Mouse (Mus musculus): ENCODE data around the gene Pmm2. TPM values are rescaled to one million over a fixed set of nuclear protein-coding genes. Genes with fewer than 3 reads are reported as not detected.

The Pmm2 gene
- polyA plus RNA-seq, 1 experiment from 2014 or later, result 43.9 TPM

DNA sequence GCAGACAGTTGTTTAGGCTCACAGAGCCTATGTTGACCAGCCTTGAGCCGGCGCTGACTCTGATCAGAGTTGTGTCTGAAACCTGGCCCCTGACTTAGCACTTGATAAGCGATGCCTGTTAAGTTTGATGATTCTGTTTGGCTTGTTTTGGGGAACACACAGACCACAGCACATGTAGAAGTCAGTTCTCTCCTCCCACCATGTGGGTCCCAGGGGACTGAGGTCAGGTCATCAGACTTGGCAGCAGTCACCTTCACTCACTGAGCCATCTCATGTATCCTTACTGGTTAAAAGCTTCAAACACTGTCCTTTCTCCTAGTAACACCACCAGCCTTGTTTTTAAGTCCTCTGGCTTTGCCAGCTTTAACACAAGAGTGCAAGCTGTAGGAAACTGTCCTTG, 12.5 kb downstream of the Pmm2 start:
- ATAC-seq (replicated peaks; ENCODE audit: extremely low read depth, insufficient read depth, low FRiP score), result no peak
- H3K27me3 ChIP-seq (ENCODE audit: control insufficient read depth, insufficient read depth, low read length), result no peaks in the 10 kb centered on the region
- H3K9ac ChIP-seq (ENCODE audit: low read length), result no peak overlapping the region
- 89% methylated on average over 3 of the region's 3 CpGs for WGBS
- H3K9me3 ChIP-seq (replicated peaks; ENCODE audit: control insufficient read depth, low read length), result no peaks in the 10 kb centered on the region
- H3K4me2 ChIP-seq (ENCODE audit: low read depth, low read length), result no peak overlapping the region
- no peak overlapping the region for H3K4me3 ChIP-seq (ENCODE audit: low read length)
- peaks cover 46% of the 10 kb centered on the region for H3K36me3 ChIP-seq (ENCODE audit: control insufficient read depth, insufficient read depth)
- H3K4me1 ChIP-seq (ENCODE audit: control insufficient read depth, insufficient read depth, low read length), result no peaks in the 10 kb centered on the region
- no peak overlapping the region for H3K27ac ChIP-seq (ENCODE audit: low read length)

DNA sequence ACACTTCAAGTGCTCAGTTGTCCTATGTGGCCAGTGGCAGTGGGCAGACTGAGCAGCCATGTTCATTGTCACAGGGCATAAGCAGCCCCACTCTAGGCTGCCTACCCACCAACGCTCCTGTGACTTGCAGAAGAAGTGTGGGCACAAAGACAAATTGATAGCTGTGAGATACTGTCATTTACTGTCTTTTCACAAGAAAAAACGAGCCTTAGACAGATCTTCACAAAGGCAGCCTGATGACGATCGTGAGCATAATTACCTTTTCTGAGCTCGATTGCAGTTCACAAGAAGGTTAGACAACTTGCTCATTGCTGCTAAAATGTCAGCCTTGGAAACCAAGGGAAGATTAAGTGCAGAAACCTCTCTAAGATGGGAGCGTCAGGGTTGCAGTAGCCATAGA, 17.6 kb downstream of the Pmm2 start:
- Histone ChIP-seq H3K9me3 (replicated peaks; ENCODE audit: control insufficient read depth, low read length) (no peaks in the 10 kb centered on the region), H3K9ac (ENCODE audit: low read length) (no peak overlapping the region), H3K36me3 (ENCODE audit: control insufficient read depth, insufficient read depth) (peaks cover 28% of the 10 kb centered on the region), H3K27ac (ENCODE audit: low read length) (no peak overlapping the region), H3K4me1 (ENCODE audit: control insufficient read depth, insufficient read depth, low read length) (no peaks in the 10 kb centered on the region), H3K27me3 (ENCODE audit: control insufficient read depth, insufficient read depth, low read length) (no peaks in the 10 kb centered on the region), H3K4me3 (ENCODE audit: low read length) (no peak overlapping the region), H3K4me2 (ENCODE audit: low read depth, low read length) (no peak overlapping the region)
- WGBS, result 83% methylated on average over 6 of the region's 6 CpGs
- no peak for ATAC-seq (replicated peaks; ENCODE audit: extremely low read depth, insufficient read depth, low FRiP score)

DNA sequence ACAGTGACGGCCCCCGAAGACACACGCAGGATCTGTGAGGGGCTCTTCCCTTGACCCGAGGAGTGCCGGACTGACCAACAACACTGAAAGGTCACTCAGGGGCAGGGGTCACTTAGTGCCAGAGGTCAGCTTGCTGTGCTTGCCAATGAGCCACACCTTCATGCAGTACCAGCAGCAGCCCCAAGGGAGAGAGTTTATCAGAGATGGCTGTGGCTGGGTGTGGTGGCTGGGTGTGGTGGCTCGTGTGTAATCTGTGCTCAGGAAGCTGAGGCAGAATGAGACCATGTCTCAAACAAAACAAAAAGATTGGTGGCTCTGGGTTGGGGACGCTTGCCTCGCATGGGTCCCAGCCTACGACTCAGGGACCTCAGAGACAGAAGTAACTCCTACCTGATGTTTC, 18.1 kb downstream of the Pmm2 start:
- no peak overlapping the region for H3K27ac ChIP-seq (ENCODE audit: low read length)
- no peaks in the 10 kb centered on the region for H3K27me3 ChIP-seq (ENCODE audit: control insufficient read depth, insufficient read depth, low read length)
- peaks cover 31% of the 10 kb centered on the region for H3K36me3 ChIP-seq (ENCODE audit: control insufficient read depth, insufficient read depth)
- WGBS, result 77% methylated on average over 9 of the region's 9 CpGs
- H3K4me3 ChIP-seq (ENCODE audit: low read length), result no peak overlapping the region
- ATAC-seq (replicated peaks; ENCODE audit: extremely low read depth, insufficient read depth, low FRiP score), result no peak
- no peak overlapping the region for H3K9ac ChIP-seq (ENCODE audit: low read length)
- H3K4me1 ChIP-seq (ENCODE audit: control insufficient read depth, insufficient read depth, low read length), result no peaks in the 10 kb centered on the region
- H3K9me3 ChIP-seq (replicated peaks; ENCODE audit: control insufficient read depth, low read length), result no peaks in the 10 kb centered on the region
- no peak overlapping the region for H3K4me2 ChIP-seq (ENCODE audit: low read depth, low read length)

DNA sequence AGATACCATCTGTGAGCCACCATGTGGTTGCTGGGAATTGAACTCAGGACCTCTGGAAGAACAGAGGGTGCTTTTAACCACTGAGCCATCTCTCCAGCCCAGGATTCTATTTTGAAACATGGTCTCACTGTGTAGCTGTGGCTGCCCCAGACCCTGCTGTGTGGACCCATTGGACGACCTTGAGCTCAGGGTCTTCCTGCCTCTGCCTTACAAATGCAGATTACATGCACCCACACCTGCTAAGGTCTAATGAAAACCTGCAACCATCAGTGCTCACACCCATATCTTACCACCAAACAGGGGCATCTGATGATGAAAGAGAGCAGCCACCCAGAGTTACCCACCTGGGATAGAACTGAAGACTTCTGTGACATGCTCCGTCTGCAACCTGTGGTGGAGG, 18.8 kb downstream of the Pmm2 start:
- no peaks in the 10 kb centered on the region for H3K9me3 ChIP-seq (replicated peaks; ENCODE audit: control insufficient read depth, low read length)
- no peak overlapping the region for H3K9ac ChIP-seq (ENCODE audit: low read length)
- 87% methylated on average over 2 of the region's 2 CpGs for WGBS
- H3K27me3 ChIP-seq (ENCODE audit: control insufficient read depth, insufficient read depth, low read length), result no peaks in the 10 kb centered on the region
- no peaks in the 10 kb centered on the region for H3K4me1 ChIP-seq (ENCODE audit: control insufficient read depth, insufficient read depth, low read length)
- H3K4me2 ChIP-seq (ENCODE audit: low read depth, low read length), result no peak overlapping the region
- ATAC-seq (replicated peaks; ENCODE audit: extremely low read depth, insufficient read depth, low FRiP score), result no peak
- peaks cover 34% of the 10 kb centered on the region for H3K36me3 ChIP-seq (ENCODE audit: control insufficient read depth, insufficient read depth)
- no peak overlapping the region for H3K4me3 ChIP-seq (ENCODE audit: low read length)
- no peak overlapping the region for H3K27ac ChIP-seq (ENCODE audit: low read length)

DNA sequence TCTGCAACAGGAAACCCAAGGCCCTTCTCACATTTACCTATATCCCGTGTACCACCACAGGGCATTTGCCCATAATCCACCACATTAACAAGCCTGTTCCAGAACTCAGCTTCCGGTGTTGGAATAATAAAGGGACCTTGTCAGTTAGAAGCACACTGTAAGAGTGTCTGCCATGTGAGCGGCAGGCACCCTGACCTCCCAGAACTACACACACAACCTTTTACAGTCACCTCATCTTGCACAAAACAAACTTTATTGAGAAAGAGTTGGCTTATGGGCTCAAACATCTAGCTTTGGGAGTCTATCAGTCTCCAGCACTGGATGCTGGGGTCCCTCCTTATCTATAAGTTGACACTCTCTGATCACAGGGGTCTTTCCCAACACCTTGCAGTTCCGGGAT, 20.9 kb downstream of the Pmm2 start:
- H3K27ac ChIP-seq (ENCODE audit: low read length), result no peak overlapping the region
- no peak overlapping the region for H3K9ac ChIP-seq (ENCODE audit: low read length)
- no peak overlapping the region for H3K4me3 ChIP-seq (ENCODE audit: low read length)
- whole genome bisulfite sequencing, result 79% methylated on average over 4 of the region's 4 CpGs
- ATAC-seq (replicated peaks; ENCODE audit: extremely low read depth, insufficient read depth, low FRiP score), result no peak
- no peaks in the 10 kb centered on the region for H3K9me3 ChIP-seq (replicated peaks; ENCODE audit: control insufficient read depth, low read length)
- H3K27me3 ChIP-seq (ENCODE audit: control insufficient read depth, insufficient read depth, low read length), result no peaks in the 10 kb centered on the region
- H3K4me1 ChIP-seq (ENCODE audit: control insufficient read depth, insufficient read depth, low read length), result no peaks in the 10 kb centered on the region
- no peak overlapping the region for H3K4me2 ChIP-seq (ENCODE audit: low read depth, low read length)
- H3K36me3 ChIP-seq (ENCODE audit: control insufficient read depth, insufficient read depth), result peaks cover 27% of the 10 kb centered on the region

DNA sequence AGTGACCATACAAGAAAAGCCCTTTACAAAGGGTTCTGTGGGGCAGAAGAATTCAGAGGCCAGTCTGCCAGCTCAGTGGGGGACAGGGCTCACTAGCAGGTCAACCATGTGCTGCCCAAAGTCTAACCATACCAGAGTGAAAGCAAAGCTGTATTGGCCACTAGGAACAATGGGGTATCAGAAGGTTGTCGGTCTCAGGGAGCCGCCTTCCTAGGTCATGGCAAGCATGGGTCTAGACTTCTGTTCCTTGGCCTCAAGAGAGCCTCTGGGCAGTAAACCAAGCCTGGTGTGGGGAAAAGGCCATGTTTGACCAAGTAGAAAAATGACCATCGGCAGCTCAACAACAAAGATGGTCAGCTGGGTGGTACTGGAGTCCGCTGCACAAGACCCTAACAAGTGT, 21.3 kb downstream of the Pmm2 start:
- WGBS, result 90% methylated on average over 4 of the region's 4 CpGs
- Histone ChIP-seq H3K4me1 (ENCODE audit: control insufficient read depth, insufficient read depth, low read length) (no peaks in the 10 kb centered on the region), H3K4me3 (ENCODE audit: low read length) (no peak overlapping the region), H3K36me3 (ENCODE audit: control insufficient read depth, insufficient read depth) (peaks cover 29% of the 10 kb centered on the region), H3K4me2 (ENCODE audit: low read depth, low read length) (no peak overlapping the region), H3K27ac (ENCODE audit: low read length) (no peak overlapping the region), H3K9ac (ENCODE audit: low read length) (no peak overlapping the region), H3K9me3 (replicated peaks; ENCODE audit: control insufficient read depth, low read length) (no peaks in the 10 kb centered on the region), H3K27me3 (ENCODE audit: control insufficient read depth, insufficient read depth, low read length) (no peaks in the 10 kb centered on the region)
- ATAC-seq (replicated peaks; ENCODE audit: extremely low read depth, insufficient read depth, low FRiP score), result no peak

DNA sequence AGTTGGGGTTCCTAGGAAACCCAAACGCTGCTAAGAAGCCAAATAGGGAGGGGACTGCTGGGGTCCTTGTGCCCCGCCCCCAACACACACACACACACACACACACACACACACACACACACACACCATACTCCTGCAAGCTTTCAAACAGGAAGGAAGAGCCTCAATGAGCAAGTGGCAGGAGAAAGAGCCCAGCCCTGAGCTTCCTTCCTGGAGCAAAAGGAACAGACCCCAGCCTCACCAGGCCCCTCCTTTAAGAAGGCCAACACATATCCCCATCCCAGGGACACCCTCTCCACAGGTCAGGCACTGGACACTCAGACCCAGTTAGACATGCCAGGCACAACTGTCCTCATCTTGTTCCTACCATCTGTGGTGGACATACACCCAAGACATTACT, 25.5 kb downstream of the Pmm2 start:
- Histone ChIP-seq H3K27me3 (ENCODE audit: control insufficient read depth, insufficient read depth, low read length) (no peaks in the 10 kb centered on the region), H3K4me2 (ENCODE audit: low read depth, low read length) (no peak overlapping the region), H3K36me3 (ENCODE audit: control insufficient read depth, insufficient read depth) (peaks cover 18% of the 10 kb centered on the region), H3K9me3 (replicated peaks; ENCODE audit: control insufficient read depth, low read length) (no peaks in the 10 kb centered on the region), H3K27ac (ENCODE audit: low read length) (no peak overlapping the region; the same call in 1 of the 2 replicates), H3K4me3 (ENCODE audit: low read length) (no peak overlapping the region), H3K9ac (ENCODE audit: low read length) (no peak overlapping the region), H3K4me1 (ENCODE audit: control insufficient read depth, insufficient read depth, low read length) (peaks cover 23% of the 10 kb centered on the region)
- WGBS, result 67% methylated on average over 2 of the region's 2 CpGs
- no peak for ATAC-seq (replicated peaks; ENCODE audit: extremely low read depth, insufficient read depth, low FRiP score)

DNA sequence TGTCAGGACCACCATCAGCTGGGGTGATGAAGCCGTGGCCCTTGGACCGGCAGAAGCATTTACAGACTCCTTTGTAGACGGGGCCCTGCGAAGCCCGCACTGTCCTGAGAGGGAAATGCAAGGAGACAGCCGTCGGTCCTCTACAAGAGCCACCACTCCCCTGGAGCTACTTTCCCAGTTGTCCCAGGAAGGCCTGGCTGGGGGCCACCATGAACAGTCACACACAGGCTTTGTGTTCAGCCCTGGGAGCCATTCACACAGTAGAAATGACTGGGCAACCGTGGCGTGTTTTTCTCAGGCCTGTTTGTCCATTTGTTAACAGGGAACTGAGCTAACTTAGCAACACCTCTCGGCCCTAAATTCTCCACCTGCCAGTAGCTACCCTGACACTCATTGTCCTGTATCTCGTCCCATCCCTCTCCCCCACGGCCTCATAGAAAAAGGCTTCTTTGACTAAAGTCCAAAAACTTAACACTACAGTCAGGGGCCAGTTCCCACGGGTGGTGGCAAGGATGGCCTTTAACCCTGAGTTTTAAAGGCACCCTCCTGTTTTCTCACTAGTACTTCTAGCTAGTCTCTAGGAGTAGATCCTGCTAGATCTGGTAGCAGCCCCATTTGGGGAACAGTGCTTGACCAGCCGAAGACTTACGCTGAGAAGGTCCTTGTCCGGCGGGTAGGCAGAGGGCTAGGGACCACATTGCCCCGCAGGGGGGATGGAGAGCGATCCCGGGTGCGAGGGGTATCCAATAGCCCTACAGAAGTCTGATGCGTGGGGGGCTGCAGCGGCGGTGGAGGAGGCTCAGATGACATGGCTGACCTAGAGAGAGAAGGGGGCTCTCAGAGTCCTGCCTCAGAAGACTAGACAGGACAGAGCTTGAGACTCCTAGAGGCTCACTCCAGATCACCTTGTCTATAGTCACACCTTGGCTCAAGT, 26.4 kb downstream of the Pmm2 start:
- Histone ChIP-seq H3K27me3 (ENCODE audit: control insufficient read depth, insufficient read depth, low read length) (no peaks in the 10 kb centered on the region), H3K9ac (ENCODE audit: low read length) (no peak overlapping the region), H3K36me3 (ENCODE audit: control insufficient read depth, insufficient read depth) (peaks cover 18% of the 10 kb centered on the region), H3K4me1 (ENCODE audit: control insufficient read depth, insufficient read depth, low read length) (peaks cover 32% of the 10 kb centered on the region), H3K9me3 (replicated peaks; ENCODE audit: control insufficient read depth, low read length) (no peaks in the 10 kb centered on the region), H3K4me2 (ENCODE audit: low read depth, low read length) (no peak overlapping the region), H3K27ac (ENCODE audit: low read length) (peak overlapping the region; percentile 9; the same call in 1 of the 2 replicates), H3K4me3 (ENCODE audit: low read length) (no peak overlapping the region)
- WGBS, result 80% methylated on average over 24 of the region's 24 CpGs
- ATAC-seq (replicated peaks; ENCODE audit: extremely low read depth, insufficient read depth, low FRiP score), result no peak

DNA sequence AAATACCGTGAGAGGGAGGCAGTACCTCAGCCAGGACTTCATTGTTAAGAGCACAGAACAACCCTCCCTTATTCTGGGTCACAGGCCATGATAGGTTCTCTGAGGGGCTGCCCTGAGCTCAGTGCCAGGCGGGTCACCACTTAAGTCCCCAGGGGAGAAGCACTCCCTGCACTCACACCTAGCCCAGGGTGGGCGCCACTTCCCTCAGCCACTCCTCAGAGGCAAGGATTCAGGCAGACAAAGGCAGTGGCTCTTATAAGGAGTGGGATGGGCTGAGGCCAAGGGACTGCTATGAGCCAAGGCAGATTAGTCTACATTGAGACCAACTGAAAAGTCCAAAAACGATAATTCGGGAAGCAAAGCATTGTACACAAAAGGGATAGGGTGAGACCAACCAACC, 27.9 kb downstream of the Pmm2 start:
- H3K27ac ChIP-seq (ENCODE audit: low read length), result no peak overlapping the region
- H3K4me1 ChIP-seq (ENCODE audit: control insufficient read depth, insufficient read depth, low read length), result peaks cover 47% of the 10 kb centered on the region
- no peaks in the 10 kb centered on the region for H3K27me3 ChIP-seq (ENCODE audit: control insufficient read depth, insufficient read depth, low read length)
- no peak overlapping the region for H3K4me2 ChIP-seq (ENCODE audit: low read depth, low read length)
- 86% methylated on average over 5 of the region's 5 CpGs for WGBS
- no peak for ATAC-seq (replicated peaks; ENCODE audit: extremely low read depth, insufficient read depth, low FRiP score)
- H3K36me3 ChIP-seq (ENCODE audit: control insufficient read depth, insufficient read depth), result peaks cover 6% of the 10 kb centered on the region
- no peaks in the 10 kb centered on the region for H3K9me3 ChIP-seq (replicated peaks; ENCODE audit: control insufficient read depth, low read length)
- no peak overlapping the region for H3K4me3 ChIP-seq (ENCODE audit: low read length)
- no peak overlapping the region for H3K9ac ChIP-seq (ENCODE audit: low read length)
